Mouse (Mus musculus): ENCODE measurements around the gene Dzip1l. TPM values are rescaled to one million over a fixed set of nuclear protein-coding genes. Genes with fewer than 3 reads are reported as not detected.
A peak's percentile ranks its signal among the peaks of the same experiment; 100 is the strongest.

Dzip1l gene
- total and polyA plus RNA-seq, 3 experiments: not detected

DNA sequence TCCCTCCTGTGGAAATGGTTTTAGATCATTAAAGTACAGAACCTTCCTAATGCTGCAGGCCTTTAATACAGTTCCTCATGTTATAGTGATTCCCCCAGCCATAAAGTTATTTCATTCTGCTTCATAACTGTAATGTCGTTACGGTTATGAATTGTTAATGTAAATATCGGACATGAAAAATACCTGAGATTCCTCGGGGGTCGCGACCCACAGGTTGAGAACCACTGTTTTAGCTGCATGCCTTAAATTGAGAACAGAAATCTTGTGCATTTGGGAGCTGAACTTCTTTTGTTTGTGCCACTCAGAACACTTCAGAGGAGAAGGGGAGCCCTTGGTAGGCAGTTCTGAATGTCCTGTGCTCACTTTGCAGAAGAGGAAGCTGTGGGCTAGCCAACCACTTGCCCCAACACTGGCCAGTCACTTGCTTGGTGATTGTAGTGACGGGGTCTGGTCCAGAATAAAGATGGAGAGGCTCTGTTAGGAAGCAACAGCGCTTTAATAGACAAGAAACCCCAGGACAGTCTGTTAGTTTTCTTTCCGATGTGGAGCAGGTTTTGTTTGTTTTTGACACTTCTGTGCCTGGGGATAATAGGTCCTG, 1.3 kb downstream of the Dzip1l start:
- no peaks in the 10 kb centered on the region for H3K36me3 ChIP-seq (ENCODE audit: control insufficient read depth in 1 of 2, insufficient read depth in 2 of 2, low read length in 2 of 2)
- H3K4me3 ChIP-seq (ENCODE audit: control insufficient read depth in 1 of 2, insufficient read depth in 1 of 2, low read depth in 2 of 2, low read length in 2 of 2): no peak overlapping the region
- DNase-seq (ENCODE audit: low read depth, low spot score): no peak
- TF ChIP-seq CHD2 (IDR thresholded peaks at IDR 0.05; ENCODE audit: low read length) (no peak), POLR2AphosphoS5 (IDR thresholded peaks at IDR 0.05; ENCODE audit: borderline replicate concordance, low read depth, low read length) (no peak), ETS1 (IDR thresholded peaks at IDR 0.05; ENCODE audit: low read depth, low read length) (no peak), RCOR1 (IDR thresholded peaks at IDR 0.05; ENCODE audit: low read depth, low read length) (no peak), KAT2A (conservative IDR thresholded peaks at IDR 0.05; ENCODE audit: low read depth, low read length) (no peak), BHLHE40 (IDR thresholded peaks at IDR 0.05; ENCODE audit: borderline replicate concordance, low read depth, low read length) (no peak), ELF1 (IDR thresholded peaks at IDR 0.05; ENCODE audit: low read depth, low read length) (no peak), USF2 (IDR thresholded peaks at IDR 0.05; ENCODE audit: borderline replicate concordance in 1 of 2, insufficient read depth in 1 of 2, low read depth in 1 of 2, low read length in 2 of 2) (no peak), TBP (IDR thresholded peaks at IDR 0.05; ENCODE audit: low read depth, low read length) (no peak), NRF1 (IDR thresholded peaks at IDR 0.05; ENCODE audit: insufficient read depth, low read depth, low read length, poor library complexity, severe bottlenecking) (no peak), POLR2AphosphoS2 (IDR thresholded peaks at IDR 0.05; ENCODE audit: low read length) (no peak), RAD21 (IDR thresholded peaks at IDR 0.05; ENCODE audit: low read depth, low read length) (no peak)
- no peaks in the 10 kb centered on the region for H3K4me1 ChIP-seq (ENCODE audit: control insufficient read depth in 1 of 2, insufficient read depth in 2 of 2, low read length in 2 of 2)
- no peaks in the 10 kb centered on the region for H3K79me2 ChIP-seq (ENCODE audit: control insufficient read depth, insufficient read depth, low read length, poor library complexity)
- no peaks in the 10 kb centered on the region; a peak in 1 of 4 replicates for H3K27me3 ChIP-seq (ENCODE audit: control insufficient read depth in 1 of 2, insufficient read depth in 2 of 2, low read length in 2 of 2)
- H3K9me3 ChIP-seq (replicated peaks; ENCODE audit: insufficient read depth, low read length): no peaks in the 10 kb centered on the region
- no peak overlapping the region for H3K27ac ChIP-seq (ENCODE audit: control insufficient read depth, low read depth, low read length)
- no peak overlapping the region for H3K9ac ChIP-seq (ENCODE audit: control insufficient read depth, low read depth, low read length, poor library complexity, severe bottlenecking)

DNA sequence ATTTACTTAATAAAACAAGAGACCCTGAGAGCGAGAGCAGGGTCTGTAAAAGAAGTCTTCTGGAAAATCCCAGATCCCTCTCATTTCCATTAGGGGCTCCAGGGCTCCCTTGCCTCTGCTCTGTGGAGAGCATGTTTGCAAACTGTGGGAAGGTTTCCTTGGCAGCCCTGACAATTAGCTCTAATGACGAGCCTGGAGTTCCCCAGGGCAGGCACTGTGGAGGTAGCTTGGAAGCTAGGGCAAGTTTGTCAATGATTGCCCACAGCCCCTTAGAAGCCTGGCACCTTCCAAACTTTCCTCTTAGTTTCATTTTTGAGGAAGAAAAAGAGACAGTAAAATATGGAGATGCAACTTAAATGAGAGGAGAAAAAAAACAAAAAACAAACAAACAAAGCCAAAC, 2.5 kb downstream of the Dzip1l start:
- no peaks in the 10 kb centered on the region for H3K9me3 ChIP-seq (replicated peaks; ENCODE audit: insufficient read depth, low read length)
- TF ChIP-seq JUND (IDR thresholded peaks at IDR 0.05; ENCODE audit: low read depth, low read length): no peak
- TF ChIP-seq TBP (IDR thresholded peaks at IDR 0.05; ENCODE audit: low read depth, low read length): no peak
- TF ChIP-seq ZNF384 (IDR thresholded peaks at IDR 0.05; ENCODE audit: low read depth, low read length): no peak
- no peak for TF ChIP-seq KAT2A (conservative IDR thresholded peaks at IDR 0.05; ENCODE audit: low read depth, low read length)
- TF ChIP-seq ELF1 (IDR thresholded peaks at IDR 0.05; ENCODE audit: low read depth, low read length): no peak
- TF ChIP-seq GATA1 (IDR thresholded peaks at IDR 0.05; ENCODE audit: low read depth, low read length): no peak
- no peak for TF ChIP-seq NELFE (IDR thresholded peaks at IDR 0.05; ENCODE audit: low read depth, low read length)
- no peak for TF ChIP-seq POLR2A (IDR thresholded peaks at IDR 0.05; ENCODE audit: control insufficient read depth in 1 of 2, insufficient read depth in 1 of 2, low read depth in 1 of 2, low read length in 2 of 2, poor library complexity in 1 of 2)
- TF ChIP-seq POLR2AphosphoS2 (IDR thresholded peaks at IDR 0.05; ENCODE audit: low read length): no peak
- TF ChIP-seq UBTF (IDR thresholded peaks at IDR 0.05; ENCODE audit: borderline replicate concordance, insufficient read depth, low read depth, low read length): no peak
- no peak for TF ChIP-seq MYB (IDR thresholded peaks at IDR 0.05; ENCODE audit: low read depth, low read length)
- no peak for TF ChIP-seq ZMIZ1 (IDR thresholded peaks at IDR 0.05; ENCODE audit: low read depth, low read length)
- no peak for TF ChIP-seq RCOR1 (IDR thresholded peaks at IDR 0.05; ENCODE audit: low read depth, low read length)
- no peak for TF ChIP-seq NRF1 (IDR thresholded peaks at IDR 0.05; ENCODE audit: insufficient read depth, low read depth, low read length, poor library complexity, severe bottlenecking)
- TF ChIP-seq MAZ (IDR thresholded peaks at IDR 0.05; ENCODE audit: low read depth, low read length): no peak
- no peak for TF ChIP-seq E2F4 (IDR thresholded peaks at IDR 0.05; ENCODE audit: borderline replicate concordance, low read depth, low read length)
- TF ChIP-seq MAFK (IDR thresholded peaks at IDR 0.05; ENCODE audit: borderline replicate concordance, low read depth, low read length): no peak
- TF ChIP-seq MAX (IDR thresholded peaks at IDR 0.05; ENCODE audit: low read length): no peak
- no peak for TF ChIP-seq TAL1 (IDR thresholded peaks at IDR 0.05; ENCODE audit: low read length)
- no peak overlapping the region for H3K9ac ChIP-seq (ENCODE audit: control insufficient read depth, low read depth, low read length, poor library complexity, severe bottlenecking)
- no peak overlapping the region for H3K27ac ChIP-seq (ENCODE audit: control insufficient read depth, low read depth, low read length)
- no peaks in the 10 kb centered on the region; a peak in 1 of 4 replicates for H3K27me3 ChIP-seq (ENCODE audit: control insufficient read depth in 1 of 2, insufficient read depth in 2 of 2, low read length in 2 of 2)
- H3K4me3 ChIP-seq (ENCODE audit: control insufficient read depth in 1 of 2, insufficient read depth in 1 of 2, low read depth in 2 of 2, low read length in 2 of 2): peak overlapping the region in 1 of 2 experiments; percentile 9; a peak in 1 of 4 replicates
- DNase-seq (ENCODE audit: low read depth, low spot score): no peak
- H3K36me3 ChIP-seq (ENCODE audit: control insufficient read depth in 1 of 2, insufficient read depth in 2 of 2, low read length in 2 of 2): no peaks in the 10 kb centered on the region
- no peaks in the 10 kb centered on the region for H3K79me2 ChIP-seq (ENCODE audit: control insufficient read depth, insufficient read depth, low read length, poor library complexity)
- H3K4me1 ChIP-seq (ENCODE audit: control insufficient read depth in 1 of 2, insufficient read depth in 2 of 2, low read length in 2 of 2): no peaks in the 10 kb centered on the region; a peak in 1 of 4 replicates

Data from MEL (cell line).